Mouse (Mus musculus) CH12.LX (cell line): ENCODE data around the gene Vwa3b. TPM values are rescaled to one million over a fixed set of nuclear protein-coding genes. Genes with fewer than 3 reads are reported as not detected.
A peak's percentile ranks its signal among the peaks of the same experiment; 100 is the strongest.

Experiments used
- DNase-seq: peaks from one replicate; pipeline ENCODE4 v3.0.0-alpha.2; 2013; ENCODE audit errors: extremely low read depth
- H3K27ac ChIP-seq: 2 replicates; pipeline ENCODE4 v1.5.1; 2012; ENCODE audit warnings: low read depth, mild to moderate bottlenecking, control low read depth, moderate library complexity; ENCODE audit not compliant: insufficient read depth
- H3K27me3 ChIP-seq: replicated peaks from 2 replicates; pipeline ENCODE3; 2012; ENCODE audit warnings: inconsistent platforms
- H3K36me3 ChIP-seq, 2 experiments: replicated peaks in 1 of 2; 2 replicates each; pipeline versions ENCODE3 to v1.6.1; 2012; ENCODE audit warnings: inconsistent platforms in 1 of 2, low read length in 1 of 2, mild to moderate bottlenecking in 1 of 2, mixed read lengths in 1 of 2, moderate library complexity in 1 of 2; ENCODE audit not compliant: control insufficient read depth in 1 of 2, insufficient read depth in 1 of 2
- H3K4me1 ChIP-seq, 2 experiments: 2 replicates each; pipeline ENCODE4 v1.6.1; 2012; ENCODE audit warnings: inconsistent platforms in 1 of 2, moderate library complexity in 1 of 2; ENCODE audit not compliant: insufficient read depth in 2 of 2, control insufficient read depth in 1 of 2
- H3K4me2 ChIP-seq: 2 replicates; pipeline ENCODE4 v1.6.1; 2012; ENCODE audit warnings: low read depth, mild to moderate bottlenecking, control low read depth; ENCODE audit not compliant: poor library complexity, insufficient read depth, severe bottlenecking
- H3K4me3 ChIP-seq, 3 experiments: fragments of 150-350 bp in 1 of 3; sonication (generic) in 1 of 3; replicated peaks in 1 of 3; 2 replicates each; pipeline versions ENCODE3 to v1.5.1; 2011 to 2012; ENCODE audit warnings: low read depth in 2 of 3, low read length in 2 of 3, mild to moderate bottlenecking in 2 of 3, moderate library complexity in 2 of 3, control low read depth in 1 of 3, improper control_type of control experiment in 1 of 3, inconsistent platforms in 1 of 3, mixed read lengths in 1 of 3; ENCODE audit not compliant: poor library complexity in 1 of 3
- H3K79me2 ChIP-seq: replicated peaks from 2 replicates; pipeline ENCODE4 v1.6.1; 2012; ENCODE audit warnings: mild to moderate bottlenecking, moderate library complexity; ENCODE audit not compliant: control insufficient read depth, poor library complexity, insufficient read depth, severe bottlenecking; ENCODE audit errors: extremely low read depth
- H3K9ac ChIP-seq: 2 replicates; pipeline ENCODE4 v1.6.1; 2012; ENCODE audit warnings: low read depth, mild to moderate bottlenecking, control low read depth, moderate library complexity; ENCODE audit not compliant: insufficient read depth
- H3K9me3 ChIP-seq: replicated peaks from 2 replicates; pipeline ENCODE3; 2012; ENCODE audit warnings: low read length, inconsistent platforms, mixed read lengths
- CTCF ChIP-seq, 2 experiments: IDR thresholded peaks in 1 of 2; conservative IDR thresholded peaks in 1 of 2; 2 replicates each; pipeline ENCODE4 v1.5.1; 2011 to 2012; ENCODE audit warnings: low read depth in 2 of 2, low read length in 2 of 2, improper control_type of control experiment in 1 of 2, inconsistent platforms in 1 of 2, mild to moderate bottlenecking in 1 of 2, moderate library complexity in 1 of 2
- E2F4 ChIP-seq: IDR thresholded peaks from 2 replicates; pipeline ENCODE4 v1.6.1; 2011; ENCODE audit warnings: low read depth, low read length, improper control_type of control experiment; ENCODE audit not compliant: insufficient replicate concordance
- EP300 ChIP-seq: IDR thresholded peaks from 2 replicates; pipeline ENCODE4 v1.6.1; 2011; ENCODE audit warnings: low read length, improper control_type of control experiment
- MAFK ChIP-seq: IDR thresholded peaks from 2 replicates; pipeline ENCODE4 v1.6.1; 2011; ENCODE audit warnings: low read length, improper control_type of control experiment; ENCODE audit not compliant: insufficient replicate concordance
- MAX ChIP-seq: IDR thresholded peaks from 2 replicates; pipeline ENCODE4 v1.6.1; 2011; ENCODE audit warnings: low read length, improper control_type of control experiment
- MAZ ChIP-seq: IDR thresholded peaks from 2 replicates; pipeline ENCODE4 v1.6.1; 2012; ENCODE audit warnings: low read depth, mild to moderate bottlenecking, inconsistent platforms, low read length, improper control_type of control experiment, moderate library complexity
- MEF2A ChIP-seq: IDR thresholded peaks from 2 replicates; pipeline ENCODE4 v1.6.1; 2014; ENCODE audit warnings: low read depth, mild to moderate bottlenecking, inconsistent platforms, low read length, improper control_type of control experiment, borderline replicate concordance
- MXI1 ChIP-seq: IDR thresholded peaks from 2 replicates; pipeline ENCODE4 v1.6.1; 2011; ENCODE audit warnings: mild to moderate bottlenecking, low read depth, low read length, improper control_type of control experiment
- NELFE ChIP-seq: IDR thresholded peaks from 2 replicates; pipeline ENCODE4 v1.6.1; 2011; ENCODE audit warnings: low read depth, low read length, improper control_type of control experiment
- PAX5 ChIP-seq: IDR thresholded peaks from 2 replicates; pipeline ENCODE4 v1.6.1; 2012; ENCODE audit warnings: low read length, inconsistent platforms, mixed read lengths
- POLR2A ChIP-seq: IDR thresholded peaks from 2 replicates; pipeline ENCODE4 v1.6.1; 2011; ENCODE audit warnings: low read depth, mild to moderate bottlenecking, improper control_type of control experiment, low read length
- RCOR1 ChIP-seq: conservative IDR thresholded peaks from 2 replicates; pipeline ENCODE4 v1.6.1; 2012; ENCODE audit warnings: low read depth, mild to moderate bottlenecking, inconsistent platforms, low read length, improper control_type of control experiment
- SMC3 ChIP-seq: IDR thresholded peaks from 2 replicates; pipeline ENCODE4 v1.6.1; 2011; ENCODE audit warnings: low read depth, low read length, improper control_type of control experiment
- TCF12 ChIP-seq: IDR thresholded peaks from 2 replicates; pipeline ENCODE4 v1.6.1; 2014; ENCODE audit warnings: low read depth, mild to moderate bottlenecking, inconsistent platforms, low read length, improper control_type of control experiment
- UBTF ChIP-seq: IDR thresholded peaks from 2 replicates; pipeline ENCODE4 v1.6.1; 2012; ENCODE audit warnings: low read depth, mild to moderate bottlenecking, inconsistent platforms, low read length, improper control_type of control experiment, moderate library complexity
- USF1 ChIP-seq: IDR thresholded peaks from 2 replicates; pipeline ENCODE4 v1.6.1; 2014; ENCODE audit warnings: low read depth, mild to moderate bottlenecking, inconsistent platforms, low read length, improper control_type of control experiment
- USF2 ChIP-seq: conservative IDR thresholded peaks from 2 replicates; pipeline ENCODE4 v1.6.1; 2011; ENCODE audit warnings: low read depth, low read length, improper control_type of control experiment
- ZKSCAN1 ChIP-seq: IDR thresholded peaks from 2 replicates; pipeline ENCODE4 v1.6.1; 2012; ENCODE audit warnings: low read depth, inconsistent platforms, low read length, improper control_type of control experiment, borderline replicate concordance
- dilution Hi-C: fragments of 300-500 bp; cut with MboI; formaldehyde crosslinking; loops from 2 replicates; pipeline ENCODE4 v1.14.3; 2020; ENCODE audit warnings: low sequenced_read_pairs; ENCODE audit not compliant: extremely low pct_unique_long_range_greater_than_20kb, extremely low pct_ligation_motif_present
- in situ Hi-C: fragments of 300-500 bp; cut with MboI; formaldehyde crosslinking; loops from 3 replicates; pipeline ENCODE4 v1.14.3; 2019; ENCODE audit warnings: low sequenced_read_pairs, low pct_ligation_motif_present, low pct_unique_long_range_greater_than_20kb, mixed read lengths
- polyA plus RNA-seq: library from polyadenylated mRNA; unstranded; fragments of >175 nt; gene quantifications from 2 replicates; pipeline ENCODE4 v1.2.1, GENCODE M21; 2012; ENCODE audit warnings: low read depth; ENCODE audit not compliant: insufficient read length
- total RNA-seq, 2 experiments: library from RNA; depleted of rRNA; stranded (reverse); fragments of 300-350 nt in 1 of 2; fragments of >200 nt in 1 of 2; gene quantifications; 2 replicates each; pipeline ENCODE4 v1.2.3; 2012 to 2014

The Vwa3b gene
- total and polyA plus RNA-seq, 3 experiments: not detected

GRCm38 (mm10) chr1:37194607-37195006, 168.2 kb downstream of the Vwa3b start:
- no peak overlapping the region for H3K4me3 ChIP-seq
- H3K4me1 ChIP-seq: no peaks in the 10 kb centered on the region
- no peak overlapping the region for H3K27ac ChIP-seq
- no peak overlapping the region for H3K9ac ChIP-seq
- no peaks in the 10 kb centered on the region for H3K27me3 ChIP-seq
- in situ Hi-C loops (no loop called here), dilution Hi-C loops (no loop called here)
- no peaks in the 10 kb centered on the region for H3K9me3 ChIP-seq
- H3K79me2 ChIP-seq: no peaks in the 10 kb centered on the region
- no peak for DNase-seq
- no peak for TF ChIP-seq POLR2A
- no peak for TF ChIP-seq RCOR1
- TF ChIP-seq ZKSCAN1: no peak
- TF ChIP-seq MEF2A: no peak
- TF ChIP-seq NELFE: no peak
- TF ChIP-seq EP300: no peak
- TF ChIP-seq MAZ: no peak
- TF ChIP-seq MAFK: no peak
- TF ChIP-seq SMC3: peak; percentile 27
- TF ChIP-seq CTCF (conservative IDR thresholded peaks at IDR 0.05 in 1 of 2, IDR thresholded peaks at IDR 0.05 in 1 of 2; ENCODE audit: low read depth in 2 of 2, low read length in 2 of 2): peak in 1 of 2 experiments; percentile 44; a peak in 2 of 4 replicates
- no peak for TF ChIP-seq USF2
- TF ChIP-seq TCF12: no peak
- no peak for TF ChIP-seq E2F4
- TF ChIP-seq PAX5: no peak
- no peak overlapping the region for H3K4me2 ChIP-seq
- H3K36me3 ChIP-seq: no peaks in the 10 kb centered on the region

- no peak overlapping the region for H3K9ac ChIP-seq
- H3K4me1 ChIP-seq: no peaks in the 10 kb centered on the region
- no peaks in the 10 kb centered on the region for H3K27me3 ChIP-seq
- H3K27ac ChIP-seq: no peak overlapping the region
- dilution Hi-C loops: no loop called here
- no peak overlapping the region for H3K4me2 ChIP-seq
- in situ Hi-C loops: no loop called here
- no peak for DNase-seq
- no peaks in the 10 kb centered on the region for H3K79me2 ChIP-seq
- H3K36me3 ChIP-seq: no peaks in the 10 kb centered on the region
- TF ChIP-seq USF1 (no peak), MXI1 (no peak), USF2 (no peak), UBTF (no peak), MAX (no peak), RCOR1 (no peak), MAZ (no peak)
- H3K4me3 ChIP-seq: no peak overlapping the region
- H3K9me3 ChIP-seq: no peaks in the 10 kb centered on the region
Measured at GRCm38 (mm10) chr1:37201406-37201805, 175.0 kb downstream of the Vwa3b start.
